Mouse (Mus musculus) limb, embryonic 14.5 days (tissue): ENCODE measurements around the gene Mpzl2. TPM values are rescaled to one million over a fixed set of nuclear protein-coding genes. Genes with fewer than 3 reads are reported as not detected.

Experiments
- ATAC-seq: fragments of 200-750 bp; cut with Nextera tagmentation; 2 replicates; pipeline ENCODE4 v1.8.0; 2017; ENCODE audit warnings: low read depth, moderate number of reproducible peaks, moderate TSS enrichment; ENCODE audit not compliant: low FRiP score
- DNase-seq: peaks from one replicate; pipeline ENCODE4 v3.0.0-alpha.2; 2015; ENCODE audit warnings: low spot score
- H3K27ac ChIP-seq: fragments of 300-500 bp; sonication (generic); replicated peaks from 2 replicates; pipeline ENCODE4 v1.5.1; 2014; ENCODE audit warnings: low read depth, mild to moderate bottlenecking, low read length, moderate library complexity, mixed read lengths
- H3K27me3 ChIP-seq: fragments of 300-500 bp; sonication (generic); 2 replicates; pipeline ENCODE4 v1.6.1; 2014; ENCODE audit warnings: low read length, mixed read lengths; ENCODE audit not compliant: control insufficient read depth, insufficient read depth
- H3K36me3 ChIP-seq: fragments of 300-500 bp; sonication (generic); 2 replicates; pipeline ENCODE4 v1.6.1; 2014; ENCODE audit warnings: mild to moderate bottlenecking, low read length, moderate library complexity, mixed read lengths; ENCODE audit not compliant: control insufficient read depth, insufficient read depth
- H3K4me1 ChIP-seq: fragments of 300-500 bp; sonication (generic); 2 replicates; pipeline ENCODE4 v1.6.1; 2014; ENCODE audit warnings: antibody characterized with exemption, low read length, mixed read lengths; ENCODE audit not compliant: control insufficient read depth, insufficient read depth
- H3K4me2 ChIP-seq: fragments of 300-500 bp; sonication (generic); replicated peaks from 2 replicates; pipeline ENCODE4 v1.6.1; 2014; ENCODE audit warnings: low read depth, mild to moderate bottlenecking, low read length, moderate library complexity; ENCODE audit not compliant: severe bottlenecking
- H3K4me3 ChIP-seq: fragments of 300-500 bp; sonication (generic); replicated peaks from 2 replicates; pipeline ENCODE4 v1.5.1; 2014; ENCODE audit warnings: low read length
- H3K9ac ChIP-seq: fragments of 300-500 bp; sonication (generic); 2 replicates; pipeline ENCODE4 v1.6.1; 2014; ENCODE audit warnings: mild to moderate bottlenecking, low read depth, low read length, moderate library complexity; ENCODE audit not compliant: severe bottlenecking
- H3K9me3 ChIP-seq: fragments of 300-500 bp; sonication (generic); 2 replicates; pipeline ENCODE4 v1.6.1; 2016; ENCODE audit warnings: low read length; ENCODE audit not compliant: control insufficient read depth
- POLR2A ChIP-seq: fragments of 200-500 bp; IDR thresholded peaks from 2 replicates; pipeline ENCODE4 v1.8.0; 2012; ENCODE audit warnings: inconsistent platforms, mild to moderate bottlenecking, moderate library complexity, borderline replicate concordance; ENCODE audit not compliant: insufficient read depth, insufficient read length; ENCODE audit errors: extremely low read depth
- WGBS: fragments of 180-500 bp; shearing (Covaris S2); extraction: QIAGEN DNeasy Blood & Tissue Kit; methylation state at CpG from one replicate; pipeline ENCODE4 v1.1.7; 2014; 5-methylcytosine and 5-hydroxymethylcytosine counted together
- polyA plus RNA-seq, 2 experiments: library from polyadenylated mRNA; depleted of rRNA in 1 of 2; stranded (reverse) in 1 of 2; unstranded in 1 of 2; fragments of >200 nt; fragmentation: Nextera tagmentation in 1 of 2; extraction: Ambion mirVana in 1 of 2; gene quantifications; 2 replicates each; pipeline versions ENCODE4 v1.2.1 to v1.2.3; 2012 to 2014

The Mpzl2 gene
- polyA plus RNA-seq, 2 experiments: 21.8 to 22.6 TPM

- ATAC-seq: no peak
- H3K4me1 ChIP-seq: no peaks in the 10 kb centered on the region
- no peak for DNase-seq
- H3K27me3 ChIP-seq: no peaks in the 10 kb centered on the region
- H3K9ac ChIP-seq: no peak overlapping the region
- no peaks in the 10 kb centered on the region for H3K36me3 ChIP-seq
- TF ChIP-seq POLR2A: no peak
- H3K4me3 ChIP-seq: no peak overlapping the region
- no peak overlapping the region for H3K27ac ChIP-seq
- H3K9me3 ChIP-seq: no peaks in the 10 kb centered on the region
- no peak overlapping the region for H3K4me2 ChIP-seq
- WGBS: 72% methylated on average over 6 of the region's 6 CpGs
These were observed 55.7 kb downstream of the Mpzl2 start for GRCm38 (mm10) chr9:45095149-45095937.

- no peak overlapping the region for H3K4me3 ChIP-seq
- no peak overlapping the region for H3K27ac ChIP-seq
- DNase-seq (no peak), ATAC-seq (no peak)
- H3K36me3 ChIP-seq: no peaks in the 10 kb centered on the region
- no peaks in the 10 kb centered on the region for H3K9me3 ChIP-seq
- TF ChIP-seq POLR2A: no peak
- no peak overlapping the region for H3K4me2 ChIP-seq
- no peak overlapping the region for H3K9ac ChIP-seq
- no peaks in the 10 kb centered on the region for H3K4me1 ChIP-seq
- no peaks in the 10 kb centered on the region for H3K27me3 ChIP-seq
- WGBS: 85% methylated on average over 5 of the region's 5 CpGs
These were observed 58.3 kb downstream of the Mpzl2 start for GRCm38 (mm10) chr9:45097877-45098276.

- Histone ChIP-seq H3K4me1 (no peaks in the 10 kb centered on the region), H3K4me2 (no peak overlapping the region), H3K4me3 (no peak overlapping the region), H3K27ac (no peak overlapping the region), H3K36me3 (no peaks in the 10 kb centered on the region), H3K9ac (no peak overlapping the region), H3K27me3 (no peaks in the 10 kb centered on the region), H3K9me3 (no peaks in the 10 kb centered on the region)
- ATAC-seq: no peak
- no peak for DNase-seq
- TF ChIP-seq POLR2A: no peak
- WGBS: 23% methylated on average over 3 of the region's 3 CpGs
These were observed 58.8 kb downstream of the Mpzl2 start for GRCm38 (mm10) chr9:45098426-45098825.

DNA sequence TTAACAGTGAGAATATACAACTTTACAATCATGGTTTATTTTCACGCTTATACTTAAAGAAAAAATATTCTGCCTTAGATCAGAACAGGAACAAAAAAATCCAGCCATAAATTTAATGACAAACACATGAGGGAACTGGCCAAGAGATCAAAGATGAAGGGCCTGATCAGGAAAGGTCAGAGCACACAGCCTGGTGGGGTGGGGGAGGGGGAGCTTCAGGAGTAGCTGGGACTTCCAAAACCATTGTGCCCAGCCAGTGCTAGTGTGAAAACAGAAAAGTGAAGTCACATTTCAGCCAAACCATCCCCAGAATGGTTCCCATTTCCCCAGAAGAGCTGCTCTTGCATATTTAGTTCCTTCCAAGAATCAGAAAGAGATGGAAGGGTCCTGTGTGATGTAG, 62.9 kb downstream of the Mpzl2 start:
- Histone ChIP-seq H3K36me3 (no peaks in the 10 kb centered on the region), H3K27me3 (no peaks in the 10 kb centered on the region), H3K4me1 (no peaks in the 10 kb centered on the region), H3K4me3 (no peak overlapping the region), H3K9ac (no peak overlapping the region), H3K4me2 (no peak overlapping the region), H3K27ac (no peak overlapping the region), H3K9me3 (no peaks in the 10 kb centered on the region)
- no peak for ATAC-seq
- 26% methylated on average over 1 of the region's 1 CpGs for WGBS
- no peak for DNase-seq
- no peak for TF ChIP-seq POLR2A

DNA sequence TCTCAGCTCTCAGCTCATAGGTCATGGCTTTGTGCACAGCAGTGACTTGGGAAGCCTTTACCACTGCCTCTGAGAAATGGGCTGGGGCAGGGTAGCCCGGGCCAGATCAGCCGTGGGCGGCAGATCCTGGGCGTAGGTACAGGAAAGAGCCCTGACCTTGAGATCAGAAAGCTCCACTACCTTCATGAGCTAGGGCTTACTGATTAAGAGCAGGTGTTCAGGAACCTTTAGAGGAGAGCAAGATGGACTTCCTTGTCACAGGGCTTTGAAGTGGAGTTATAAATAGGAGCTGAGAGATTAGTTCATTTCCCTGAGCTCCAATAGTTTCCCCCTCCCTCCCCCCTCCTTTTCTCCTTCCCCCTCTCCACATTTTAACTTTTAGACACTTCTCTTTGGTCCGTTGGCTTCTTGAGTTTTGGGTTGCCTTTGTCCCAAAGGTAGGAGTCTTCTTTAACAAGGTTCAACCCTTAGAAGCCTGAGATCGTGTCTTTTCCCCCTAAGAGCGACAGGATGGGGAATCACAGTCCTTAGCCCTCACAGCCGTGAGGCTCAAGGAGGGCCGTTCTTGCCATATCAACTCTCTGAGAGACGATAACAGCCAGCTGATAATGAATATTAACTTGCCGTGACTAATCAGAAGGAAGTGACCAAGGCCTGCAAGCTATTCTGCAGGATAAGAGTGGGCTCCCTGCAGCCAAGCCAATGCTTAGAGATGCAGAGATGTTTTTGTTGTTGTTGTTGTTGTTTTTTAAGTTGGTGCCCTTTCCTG, 63.8 kb downstream of the Mpzl2 start:
- Histone ChIP-seq H3K4me3 (no peak overlapping the region), H3K27ac (no peak overlapping the region), H3K9ac (no peak overlapping the region), H3K4me1 (no peaks in the 10 kb centered on the region), H3K4me2 (no peak overlapping the region), H3K9me3 (no peaks in the 10 kb centered on the region), H3K36me3 (no peaks in the 10 kb centered on the region), H3K27me3 (no peaks in the 10 kb centered on the region)
- no peak for ATAC-seq
- 23% methylated on average over 11 of the region's 11 CpGs for WGBS
- no peak for DNase-seq
- TF ChIP-seq POLR2A: no peak

Other genes with a start within 250 kb of the Mpzl2 start
- gene Tmem25, start 240.5 kb upstream of the Mpzl2 start, polyA plus RNA-seq (2012; rRNA removed): 7.2 and 11.1 TPM in 2 replicates
- 2.5 and 3.6 TPM in 2 replicates for gene Tmem25, start 240.5 kb upstream of the Mpzl2 start, polyA plus RNA-seq (2014; fragmentation: Nextera tagmentation; extraction: Ambion mirVana)
- 0.37 and 0.47 TPM in 2 replicates for gene Ttc36, start 236.7 kb upstream of the Mpzl2 start, polyA plus RNA-seq (2012; rRNA removed)
- 0.30 and 0.34 TPM in 2 replicates for gene Ttc36, start 236.7 kb upstream of the Mpzl2 start, polyA plus RNA-seq (2014; fragmentation: Nextera tagmentation; extraction: Ambion mirVana)
- 21.7 and 28.3 TPM in 2 replicates for gene Kmt2a, start 158.5 kb upstream of the Mpzl2 start, polyA plus RNA-seq (2012; rRNA removed)
- 16.8 and 18.9 TPM in 2 replicates for gene Kmt2a, start 158.5 kb upstream of the Mpzl2 start, polyA plus RNA-seq (2014; fragmentation: Nextera tagmentation; extraction: Ambion mirVana)
- gene Atp5l, start 119.1 kb upstream of the Mpzl2 start, polyA plus RNA-seq (2012; rRNA removed): 477 and 525 TPM in 2 replicates
- gene Atp5l, start 119.1 kb upstream of the Mpzl2 start, polyA plus RNA-seq (2014; fragmentation: Nextera tagmentation; extraction: Ambion mirVana): 663 and 764 TPM in 2 replicates
- 23.9 and 26.4 TPM in 2 replicates for gene Ube4a, start 74.2 kb upstream of the Mpzl2 start, polyA plus RNA-seq (2012; rRNA removed)
- 30.3 and 33.4 TPM in 2 replicates for gene Ube4a, start 74.2 kb upstream of the Mpzl2 start, polyA plus RNA-seq (2014; fragmentation: Nextera tagmentation; extraction: Ambion mirVana)
- 0.28 and 0.65 TPM in 2 replicates for gene Cd3g, start 59.4 kb upstream of the Mpzl2 start, polyA plus RNA-seq (2012; rRNA removed)
- gene Cd3g, start 59.4 kb upstream of the Mpzl2 start, polyA plus RNA-seq (2014; fragmentation: Nextera tagmentation; extraction: Ambion mirVana): 1.0 and 1.2 TPM in 2 replicates
- gene Cd3d, start 58.0 kb upstream of the Mpzl2 start, polyA plus RNA-seq (2012; rRNA removed): 0.06 TPM in 1 of 2 replicates, not detected in the other
- not detected in 2 replicates for gene Cd3d, start 58.0 kb upstream of the Mpzl2 start, polyA plus RNA-seq (2014; fragmentation: Nextera tagmentation; extraction: Ambion mirVana)
- 0.10 and 0.13 TPM in 2 replicates for gene Cd3e, start 30.2 kb upstream of the Mpzl2 start, polyA plus RNA-seq (2012; rRNA removed)
- gene Cd3e, start 30.2 kb upstream of the Mpzl2 start, polyA plus RNA-seq (2014; fragmentation: Nextera tagmentation; extraction: Ambion mirVana): 0.07 and 0.25 TPM in 2 replicates
- gene Mpzl3, start 15.4 kb downstream of the Mpzl2 start, polyA plus RNA-seq (2012; rRNA removed): 1.8 and 2.1 TPM in 2 replicates
- gene Mpzl3, start 15.4 kb downstream of the Mpzl2 start, polyA plus RNA-seq (2014; fragmentation: Nextera tagmentation; extraction: Ambion mirVana): 3.9 and 4.7 TPM in 2 replicates
- gene Jaml, start 39.4 kb downstream of the Mpzl2 start, polyA plus RNA-seq (2012; rRNA removed): 0.17 and 0.28 TPM in 2 replicates
- gene Jaml, start 39.4 kb downstream of the Mpzl2 start, polyA plus RNA-seq (2014; fragmentation: Nextera tagmentation; extraction: Ambion mirVana): 0.30 and 0.43 TPM in 2 replicates
- gene Scn2b, start 78.0 kb downstream of the Mpzl2 start, polyA plus RNA-seq (2012; rRNA removed): 6.5 and 6.6 TPM in 2 replicates
- gene Scn2b, start 78.0 kb downstream of the Mpzl2 start, polyA plus RNA-seq (2014; fragmentation: Nextera tagmentation; extraction: Ambion mirVana): 3.3 and 5.4 TPM in 2 replicates
- 0.14 and 0.17 TPM in 2 replicates for gene Scn4b, start 98.6 kb downstream of the Mpzl2 start, polyA plus RNA-seq (2012; rRNA removed)
- 0.04 and 0.10 TPM in 2 replicates for gene Scn4b, start 98.6 kb downstream of the Mpzl2 start, polyA plus RNA-seq (2014; fragmentation: Nextera tagmentation; extraction: Ambion mirVana)
- 0.04 TPM in 1 of 2 replicates, not detected in the other for gene BC049352, start 142.2 kb downstream of the Mpzl2 start, polyA plus RNA-seq (2012; rRNA removed)
- gene BC049352, start 142.2 kb downstream of the Mpzl2 start, polyA plus RNA-seq (2014; fragmentation: Nextera tagmentation; extraction: Ambion mirVana): not detected in 2 replicates
- 1.9 and 2.3 TPM in 2 replicates for gene Tmprss4, start 164.3 kb downstream of the Mpzl2 start, polyA plus RNA-seq (2012; rRNA removed)
- gene Tmprss4, start 164.3 kb downstream of the Mpzl2 start, polyA plus RNA-seq (2014; fragmentation: Nextera tagmentation; extraction: Ambion mirVana): 3.4 and 5.0 TPM in 2 replicates
- gene Il10ra, start 229.3 kb downstream of the Mpzl2 start, polyA plus RNA-seq (2012; rRNA removed): 1.6 TPM in 2 replicates
- 1.3 and 1.6 TPM in 2 replicates for gene Il10ra, start 229.3 kb downstream of the Mpzl2 start, polyA plus RNA-seq (2014; fragmentation: Nextera tagmentation; extraction: Ambion mirVana)